Mouse (Mus musculus) limb, embryonic 15.5 days (tissue): ENCODE results near the gene Taf13. TPM values are rescaled to one million over a fixed set of nuclear protein-coding genes. Genes with fewer than 3 reads are reported as not detected.

ENCODE experiments used
- ATAC-seq: fragments of 200-750 bp; cut with Nextera tagmentation; 2 replicates; pipeline ENCODE4 v1.8.0; 2017; ENCODE audit warnings: low read depth, moderate TSS enrichment; ENCODE audit not compliant: insufficient number of reproducible peaks, low FRiP score, low TSS enrichment
- H3K27ac ChIP-seq: fragments of 300-500 bp; sonication (generic); 2 replicates; pipeline ENCODE4 v1.5.1; 2015; ENCODE audit warnings: moderate library complexity, mild to moderate bottlenecking, inconsistent platforms
- H3K27me3 ChIP-seq: fragments of 300-500 bp; sonication (generic); 2 replicates; pipeline ENCODE4 v1.6.1; 2015; ENCODE audit warnings: inconsistent platforms
- H3K36me3 ChIP-seq: fragments of 300-500 bp; sonication (generic); 2 replicates; pipeline ENCODE4 v1.6.1; 2015; ENCODE audit warnings: inconsistent platforms
- H3K4me1 ChIP-seq: fragments of 300-500 bp; sonication (generic); 2 replicates; pipeline ENCODE4 v1.6.1; 2015; ENCODE audit warnings: inconsistent platforms
- H3K4me2 ChIP-seq: fragments of 300-500 bp; sonication (generic); 2 replicates; pipeline ENCODE4 v1.6.1; 2015; ENCODE audit warnings: mild to moderate bottlenecking, inconsistent platforms
- H3K4me3 ChIP-seq: fragments of 300-500 bp; sonication (generic); 2 replicates; pipeline ENCODE4 v1.5.1; 2015; ENCODE audit warnings: mild to moderate bottlenecking, inconsistent platforms
- H3K9ac ChIP-seq: fragments of 300-500 bp; sonication (generic); 2 replicates; pipeline ENCODE4 v1.6.1; 2015; ENCODE audit warnings: inconsistent platforms
- H3K9me3 ChIP-seq: fragments of 300-500 bp; sonication (generic); 2 replicates; pipeline ENCODE4 v1.6.1; 2016; ENCODE audit warnings: inconsistent platforms
- WGBS: fragments of 180-500 bp; shearing (Covaris S2); methylation state at CpG from one replicate; pipeline ENCODE4 v1.1.7; 2015; 5-methylcytosine and 5-hydroxymethylcytosine counted together
- polyA plus RNA-seq: library from polyadenylated mRNA; unstranded; fragments of >200 nt; fragmentation: Nextera tagmentation; extraction: Ambion mirVana; gene quantifications from 2 replicates; pipeline ENCODE4 v1.2.1, GENCODE M21; 2015

Taf13 gene
- polyA plus RNA-seq = 48.7 and 53.5 TPM in 2 replicates

DNA sequence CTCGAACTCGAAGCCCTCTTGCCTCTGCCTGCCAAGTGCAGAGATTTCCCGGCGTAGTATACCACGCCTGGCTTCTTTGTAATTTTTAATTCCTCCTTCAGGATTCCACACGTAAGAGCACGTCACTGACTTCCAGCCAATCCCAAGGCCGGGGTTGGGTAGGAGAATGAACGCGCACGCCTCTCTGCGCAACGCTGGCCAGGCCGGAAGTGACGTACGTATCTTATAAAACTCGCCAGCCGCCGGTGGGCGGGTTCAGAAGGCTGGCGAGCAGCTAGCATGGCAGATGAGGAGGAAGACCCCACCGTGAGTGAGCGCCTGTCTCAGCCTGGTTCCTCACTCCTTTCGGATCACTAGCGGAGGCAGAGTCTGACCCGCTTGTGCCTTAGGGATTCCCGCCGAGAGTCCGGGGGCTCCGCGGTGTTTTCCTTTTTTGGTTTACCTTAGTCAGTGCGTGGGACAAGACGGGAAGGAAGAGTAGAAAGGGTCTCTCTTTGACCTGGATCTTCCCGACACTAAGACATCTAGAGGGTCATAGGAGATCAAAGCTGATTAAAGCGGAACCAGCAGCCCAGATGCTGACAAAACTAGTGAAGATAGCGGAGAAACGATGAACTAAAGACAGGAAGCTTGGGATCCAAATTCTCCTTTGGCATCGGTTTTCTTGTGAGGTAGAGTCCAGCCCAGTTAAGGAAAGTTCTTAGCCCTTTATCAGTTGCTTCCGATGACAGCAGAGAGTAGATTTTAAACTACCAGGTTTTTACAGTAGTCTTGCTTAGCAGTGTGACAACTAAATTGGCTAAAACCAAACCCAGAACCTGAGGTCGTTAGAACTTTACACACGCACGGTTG lies at the start of gene Taf13:
TSS of gene Taf13 (plus strand) at position 256 of the 852 bp plus-strand sequence.
- ATAC-seq = peak; percentile 97
- H3K27me3 ChIP-seq = no peaks in the 10 kb centered on the region
- WGBS = under 1% methylated on average over 42 of the region's 42 CpGs
- peak within 1 kb of the TSS; percentile 73 for H3K4me2 ChIP-seq
- H3K4me1 ChIP-seq = peaks cover 18% of the 10 kb centered on the region
- no peaks in the 10 kb centered on the region for H3K9me3 ChIP-seq
- H3K27ac ChIP-seq = peak within 1 kb of the TSS; percentile 85
- H3K36me3 ChIP-seq = no peaks in the 10 kb centered on the region
- H3K9ac ChIP-seq = peak within 1 kb of the TSS; percentile 79
- H3K4me3 ChIP-seq = peak within 1 kb of the TSS; percentile 72

DNA sequence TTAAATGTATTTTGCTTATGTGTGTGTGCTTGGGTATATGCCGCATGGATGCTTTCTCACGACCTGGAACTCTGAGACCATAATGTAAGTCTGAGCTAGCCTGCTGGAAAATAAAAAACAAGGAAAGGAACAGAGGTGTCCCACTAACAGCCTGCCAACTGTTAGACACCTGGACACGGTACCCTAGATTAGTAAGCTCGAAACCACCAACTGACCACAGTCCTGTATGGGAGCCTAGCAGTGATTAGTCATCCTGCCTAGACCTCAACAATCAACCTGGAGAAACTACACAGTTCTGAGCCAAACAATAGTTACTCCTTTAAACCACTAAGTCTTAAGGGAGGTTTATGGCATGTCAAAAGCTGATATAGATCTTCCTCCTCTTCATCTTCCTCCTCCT lies 48.1 kb upstream of the Taf13 start:
- no peak overlapping the region for H3K4me3 ChIP-seq
- no peak overlapping the region for H3K27ac ChIP-seq
- H3K9ac ChIP-seq = no peak overlapping the region
- 84% methylated on average over 4 of the region's 4 CpGs for WGBS
- no peak for ATAC-seq
- H3K4me1 ChIP-seq = no peaks in the 10 kb centered on the region
- H3K9me3 ChIP-seq = no peaks in the 10 kb centered on the region
- H3K27me3 ChIP-seq = no peaks in the 10 kb centered on the region
- H3K36me3 ChIP-seq = no peaks in the 10 kb centered on the region
- H3K4me2 ChIP-seq = no peak overlapping the region

DNA sequence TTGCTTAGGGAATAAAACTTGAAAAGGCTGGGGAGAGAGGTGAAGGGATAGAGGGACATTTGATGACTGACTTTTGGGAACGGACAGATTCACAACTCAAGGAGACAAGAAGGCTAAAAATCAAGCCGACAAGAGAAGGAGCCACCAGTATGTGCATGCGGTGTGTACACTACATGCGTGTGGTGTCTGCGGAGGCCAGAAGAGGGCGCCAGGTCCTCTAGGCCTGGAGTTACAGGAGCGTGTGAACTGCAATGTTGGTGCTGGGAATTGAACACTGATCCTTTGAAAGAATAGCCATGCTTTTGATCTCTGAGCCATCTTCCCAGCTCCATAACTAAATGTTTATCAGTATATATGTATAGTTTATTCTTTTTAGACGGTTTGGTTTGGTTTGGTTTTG lies 43.0 kb upstream of the Taf13 start:
- Histone ChIP-seq H3K27me3 (no peaks in the 10 kb centered on the region), H3K27ac (no peak overlapping the region), H3K36me3 (no peaks in the 10 kb centered on the region), H3K4me2 (no peak overlapping the region), H3K9ac (no peak overlapping the region), H3K4me1 (0 out of 2 replicates have a peak, but pooled peaks cover 5% of the 10 kb centered on the region), H3K4me3 (no peak overlapping the region), H3K9me3 (no peaks in the 10 kb centered on the region)
- WGBS = 94% methylated on average over 8 of the region's 8 CpGs
- ATAC-seq = no peak

DNA sequence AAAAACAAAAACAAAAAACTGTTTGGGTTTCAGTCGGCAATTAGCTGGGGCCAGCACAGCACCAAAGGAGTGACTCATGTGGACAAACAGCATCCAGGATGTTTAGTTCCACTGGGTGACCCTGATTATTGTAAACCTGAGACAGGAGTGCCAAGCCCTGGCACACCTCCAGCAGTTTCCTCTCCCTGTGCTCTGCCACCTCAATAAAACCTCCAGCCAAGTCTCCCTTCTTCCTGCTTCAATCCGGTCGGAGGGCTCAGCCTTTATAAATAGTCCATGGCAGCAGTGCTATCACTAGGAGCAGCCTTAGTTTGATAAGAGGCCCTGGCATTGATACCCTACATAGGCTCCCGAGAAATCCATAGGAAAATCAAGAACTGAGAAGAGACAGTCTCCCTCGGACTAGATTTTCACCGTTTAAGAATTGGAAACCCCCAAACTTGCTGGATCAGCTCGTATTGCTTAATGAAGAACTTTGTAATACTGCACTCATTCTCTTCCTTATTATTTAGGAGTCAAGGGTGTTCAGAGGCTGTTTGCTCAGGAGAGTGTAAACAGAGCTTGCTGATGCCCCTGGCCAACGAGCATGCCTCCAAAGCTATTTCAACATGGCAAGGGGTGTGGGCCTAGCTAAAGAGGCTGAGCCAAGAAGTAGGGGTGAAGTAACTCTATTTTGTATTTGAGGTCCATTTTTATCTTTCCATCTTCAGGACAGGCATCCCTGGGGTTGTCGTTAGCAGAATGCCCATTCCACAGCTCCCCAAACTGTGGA lies 38.2 kb upstream of the Taf13 start:
- ATAC-seq = no peak
- no peak overlapping the region for H3K27ac ChIP-seq
- WGBS = 59% methylated on average over 9 of the region's 9 CpGs
- no peak overlapping the region for H3K4me2 ChIP-seq
- no peak overlapping the region for H3K9ac ChIP-seq
- peaks cover 20% of the 10 kb centered on the region for H3K4me1 ChIP-seq
- no peaks in the 10 kb centered on the region for H3K36me3 ChIP-seq
- H3K27me3 ChIP-seq = peaks cover 20% of the 10 kb centered on the region
- H3K4me3 ChIP-seq = no peak overlapping the region
- no peaks in the 10 kb centered on the region for H3K9me3 ChIP-seq

DNA sequence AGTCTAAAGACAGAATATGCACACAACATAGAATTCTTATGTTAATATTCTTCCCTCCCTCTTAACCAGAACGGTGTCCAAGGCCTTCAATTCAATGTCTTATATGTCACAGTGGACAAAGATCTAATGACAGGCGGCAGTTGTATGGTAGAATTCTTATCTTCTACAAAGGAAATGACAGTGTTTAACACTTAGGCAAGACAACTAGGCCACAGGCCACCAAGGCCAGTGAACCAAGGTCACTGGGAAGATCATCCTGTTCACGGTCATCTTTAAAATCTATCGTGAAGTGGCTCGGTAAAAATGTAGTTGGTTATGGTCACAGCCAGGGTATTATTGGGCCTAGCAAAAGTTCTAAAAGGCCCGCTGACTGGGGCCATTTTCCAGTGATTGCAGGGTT lies 37.5 kb upstream of the Taf13 start, which contains the start of gene 1700013F07Rik:
TSS of gene 1700013F07Rik (plus strand) at position 200 of the 400 bp plus-strand sequence.
- Histone ChIP-seq H3K9ac (no peak within 1 kb of the TSS), H3K27me3 (peaks cover 20% of the 10 kb centered on the region), H3K4me1 (peaks cover 20% of the 10 kb centered on the region), H3K4me3 (no peak within 1 kb of the TSS), H3K9me3 (no peaks in the 10 kb centered on the region), H3K4me2 (no peak within 1 kb of the TSS), H3K36me3 (no peaks in the 10 kb centered on the region), H3K27ac (no peak within 1 kb of the TSS)
- ATAC-seq = no peak
- WGBS = 90% methylated on average over 6 of the region's 6 CpGs

DNA sequence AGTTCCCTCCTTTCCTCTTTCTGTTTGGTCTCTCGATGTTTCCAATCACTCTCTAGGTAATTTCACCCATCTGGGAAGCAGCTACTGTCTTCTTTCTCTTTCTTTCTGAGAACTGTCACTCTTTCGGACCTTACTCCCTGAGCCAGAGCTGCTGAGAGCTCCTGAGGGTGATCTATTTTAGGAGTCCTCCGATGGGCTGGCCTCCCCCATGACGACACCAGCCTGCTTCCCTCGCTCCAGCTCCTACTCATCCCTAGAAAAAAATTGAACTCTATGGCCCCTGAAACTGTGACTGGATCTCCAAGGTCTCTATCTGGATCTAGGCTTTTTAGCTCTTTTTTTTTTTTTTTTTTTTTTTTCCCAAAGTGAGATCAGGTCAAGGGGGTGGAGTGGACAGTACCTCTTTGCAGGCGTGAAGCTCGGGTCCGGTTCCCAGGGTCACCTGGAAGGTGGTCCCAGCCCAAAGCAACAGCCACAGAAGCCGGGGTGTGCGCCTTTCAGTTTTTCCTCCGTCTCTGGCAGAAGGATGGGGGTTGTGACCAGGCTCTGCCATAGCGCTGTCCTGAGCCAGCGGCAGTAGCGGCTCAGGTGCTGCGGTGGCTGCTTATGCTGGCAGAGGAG lies 35.5 kb upstream of the Taf13 start:
- H3K4me2 ChIP-seq = peak overlapping the region; percentile 88
- H3K36me3 ChIP-seq = no peaks in the 10 kb centered on the region
- H3K27ac ChIP-seq = no peak overlapping the region
- H3K27me3 ChIP-seq = peaks cover 20% of the 10 kb centered on the region
- H3K9me3 ChIP-seq = no peaks in the 10 kb centered on the region
- no peak for ATAC-seq
- H3K9ac ChIP-seq = no peak overlapping the region
- H3K4me3 ChIP-seq = peak overlapping the region; percentile 42
- 8% methylated on average over 15 of the region's 15 CpGs for WGBS
- H3K4me1 ChIP-seq = peaks cover 20% of the 10 kb centered on the region

DNA sequence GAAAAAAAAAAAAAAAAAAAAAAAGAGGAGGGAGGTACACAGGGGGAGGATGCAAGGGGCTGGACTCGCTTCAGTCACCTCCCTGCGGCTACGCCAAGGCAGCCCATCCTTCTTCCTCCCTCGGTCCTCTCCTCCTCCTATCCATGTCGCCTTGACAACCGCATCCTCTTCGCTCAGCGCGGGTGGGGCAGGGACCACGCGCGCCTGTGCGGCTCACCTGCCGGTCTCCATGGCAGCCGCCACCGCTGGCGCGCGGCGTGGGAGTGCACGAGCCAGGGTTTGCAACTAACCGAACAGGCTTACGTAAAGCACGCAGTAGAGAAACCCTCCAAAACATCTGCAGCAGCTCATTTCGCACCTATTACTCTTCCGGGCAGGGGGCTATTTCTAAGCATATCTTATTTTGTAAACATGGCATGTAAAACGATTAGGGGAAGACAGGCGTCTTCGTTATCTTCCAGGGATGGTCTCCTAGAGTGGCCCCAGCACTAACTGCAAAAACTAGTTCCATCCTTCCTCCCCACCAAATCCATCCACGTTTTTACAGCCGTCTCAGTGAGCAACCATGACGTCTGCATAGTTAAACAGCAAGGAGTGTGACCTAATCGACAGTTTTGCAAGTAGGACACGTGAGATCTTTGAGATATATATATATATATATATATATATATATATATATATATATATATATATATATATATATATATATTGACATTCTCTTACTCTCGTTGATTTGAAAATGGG lies 34.8 kb upstream of the Taf13 start, which contains the start of gene 5330417C22Rik:
TSS of gene 5330417C22Rik (minus strand) at position 20 of the 744 bp plus-strand sequence.
- Histone ChIP-seq H3K9me3 (no peaks in the 10 kb centered on the region), H3K4me3 (peak within 1 kb of the TSS; percentile 42), H3K4me2 (peak within 1 kb of the TSS; percentile 88), H3K36me3 (no peaks in the 10 kb centered on the region), H3K4me1 (peaks cover 20% of the 10 kb centered on the region), H3K27ac (no peak within 1 kb of the TSS), H3K27me3 (peaks cover 20% of the 10 kb centered on the region), H3K9ac (no peak within 1 kb of the TSS)
- WGBS = 1% methylated on average over 35 of the region's 35 CpGs
- ATAC-seq = no peak

DNA sequence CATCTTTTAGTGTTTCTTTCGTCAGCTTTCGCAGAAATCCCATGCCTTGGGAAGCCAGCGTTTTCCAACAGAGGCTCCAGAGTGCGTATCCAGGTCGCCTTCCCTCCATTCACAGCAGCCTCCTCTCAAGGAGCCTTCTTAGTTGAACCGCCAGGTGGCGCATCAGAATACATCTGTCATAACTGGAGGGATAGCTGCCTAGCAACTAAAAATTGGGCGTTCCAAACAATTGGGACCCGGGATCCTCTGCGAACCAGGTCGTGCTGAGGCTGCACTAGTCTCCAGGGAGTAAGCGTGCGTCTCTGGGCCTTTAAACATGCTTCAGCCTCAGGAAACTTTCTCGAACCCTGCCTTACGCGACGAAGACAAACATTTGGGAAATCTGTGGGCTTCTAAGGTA lies 34.2 kb upstream of the Taf13 start:
- H3K27me3 ChIP-seq = peaks cover 20% of the 10 kb centered on the region
- H3K4me2 ChIP-seq = peak overlapping the region; percentile 51
- H3K27ac ChIP-seq = no peak overlapping the region
- H3K4me3 ChIP-seq = peak overlapping the region; percentile 27
- WGBS = 3% methylated on average over 17 of the region's 17 CpGs
- H3K4me1 ChIP-seq = peaks cover 20% of the 10 kb centered on the region
- no peaks in the 10 kb centered on the region for H3K9me3 ChIP-seq
- no peak overlapping the region for H3K9ac ChIP-seq
- 0 out of 2 replicates have a peak, but pooled peaks have one; percentile 65 for ATAC-seq
- H3K36me3 ChIP-seq = no peaks in the 10 kb centered on the region

DNA sequence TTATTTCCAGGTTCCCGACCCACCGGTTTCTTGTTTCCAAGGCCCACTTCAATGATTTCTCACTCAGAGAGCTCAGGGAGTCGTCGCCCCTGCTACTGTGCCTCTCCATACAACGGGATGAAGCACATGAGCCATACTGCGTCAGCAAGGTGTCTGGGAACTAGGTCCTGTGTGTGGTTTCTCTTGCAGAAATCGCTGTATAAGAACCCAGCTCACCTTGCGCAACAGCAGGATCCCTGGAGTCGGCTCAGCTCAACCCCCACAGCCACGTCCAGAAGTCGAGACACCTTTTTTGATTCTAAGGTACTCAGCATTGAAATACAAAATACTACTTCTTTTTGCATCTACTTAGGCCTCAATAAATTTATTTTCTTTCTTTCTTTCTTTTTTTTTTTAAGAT lies 29.2 kb upstream of the Taf13 start:
- no peaks in the 10 kb centered on the region for H3K36me3 ChIP-seq
- H3K9ac ChIP-seq = no peak overlapping the region
- peaks cover 5% of the 10 kb centered on the region for H3K4me1 ChIP-seq
- H3K27ac ChIP-seq = no peak overlapping the region
- H3K4me3 ChIP-seq = no peak overlapping the region
- no peak for ATAC-seq
- no peaks in the 10 kb centered on the region for H3K27me3 ChIP-seq
- H3K9me3 ChIP-seq = no peaks in the 10 kb centered on the region
- no peak overlapping the region for H3K4me2 ChIP-seq
- WGBS = 78% methylated on average over 11 of the region's 11 CpGs

DNA sequence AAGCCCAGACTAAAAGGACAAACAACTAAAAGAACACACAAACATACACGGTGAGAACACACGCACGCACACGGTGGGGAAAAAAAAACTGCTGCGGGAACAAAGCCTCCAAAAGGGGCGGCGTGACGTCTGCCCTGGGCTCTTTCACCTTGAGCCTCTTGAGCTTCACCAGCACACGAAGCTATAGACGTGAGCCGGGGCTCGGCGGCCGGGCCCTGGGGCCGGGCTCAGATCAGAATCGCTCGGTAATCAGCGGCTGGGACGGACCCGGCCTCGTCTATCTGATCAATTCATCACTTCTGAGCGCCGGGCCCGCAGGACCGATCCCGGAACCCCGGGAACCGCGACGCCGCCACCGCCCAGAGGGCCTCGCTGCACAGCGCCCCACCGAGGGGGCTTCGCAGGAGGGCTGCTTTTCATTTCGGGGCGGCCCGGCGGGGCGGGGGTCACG lies 17.4 kb upstream of the Taf13 start:
- peak overlapping the region; percentile 96 for H3K9ac ChIP-seq
- peaks cover 26% of the 10 kb centered on the region for H3K36me3 ChIP-seq
- ATAC-seq = peak; percentile 32
- H3K27me3 ChIP-seq = no peaks in the 10 kb centered on the region
- peak overlapping the region; percentile 82 for H3K4me3 ChIP-seq
- peak overlapping the region; percentile 89 for H3K27ac ChIP-seq
- 0% methylated on average over 40 of the region's 42 CpGs for WGBS
- H3K4me2 ChIP-seq = peak overlapping the region; percentile 69
- H3K9me3 ChIP-seq = no peaks in the 10 kb centered on the region
- H3K4me1 ChIP-seq = no peaks in the 10 kb centered on the region
